Mouse (Mus musculus) lung, postnatal 36 days (tissue): ENCODE results near the gene Nup188.

ENCODE experiments used
- DNase-seq: peaks from one replicate; pipeline ENCODE4 v3.0.0; 2022; ENCODE audit warnings: mixed read lengths

Gene Nup188

DNA sequence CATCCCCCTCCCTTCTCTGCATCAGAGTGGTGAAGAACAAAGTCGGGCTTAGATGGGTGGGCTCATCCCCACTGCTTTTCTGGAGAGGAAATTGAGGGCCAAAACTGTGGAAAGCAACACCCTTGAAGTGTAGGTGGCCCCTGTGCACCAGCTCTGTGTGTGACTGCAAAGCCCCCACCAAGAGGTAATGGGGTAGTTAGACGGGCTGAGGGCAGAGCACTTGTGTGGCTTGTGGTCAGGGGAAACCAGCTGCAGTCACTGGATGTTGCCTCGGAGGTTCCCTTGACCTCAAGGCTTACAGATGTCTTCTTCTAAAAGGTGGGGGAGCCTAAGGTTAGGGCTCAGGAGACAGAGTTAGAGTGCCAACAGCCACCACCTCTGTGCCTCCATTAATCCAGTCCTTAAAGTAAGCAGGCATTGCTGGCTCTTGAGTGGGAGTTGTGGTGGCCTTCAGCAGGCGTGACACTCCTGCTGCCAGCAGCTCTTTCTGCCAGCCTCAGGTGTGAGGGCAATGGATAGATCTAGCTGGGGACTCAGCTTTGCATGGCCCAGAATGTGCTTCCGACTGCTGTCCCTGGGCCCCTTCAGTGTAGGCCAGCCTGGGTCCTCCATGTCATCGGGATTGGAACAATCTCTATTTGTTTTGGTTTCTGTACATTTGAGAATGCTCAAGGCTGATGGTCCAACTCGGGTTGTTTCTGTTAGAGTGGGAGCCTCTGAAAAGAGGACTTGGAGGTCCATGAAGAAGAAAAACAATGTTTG is 28.3 kb upstream of the Nup188 start:
- no peak for DNase-seq

DNA sequence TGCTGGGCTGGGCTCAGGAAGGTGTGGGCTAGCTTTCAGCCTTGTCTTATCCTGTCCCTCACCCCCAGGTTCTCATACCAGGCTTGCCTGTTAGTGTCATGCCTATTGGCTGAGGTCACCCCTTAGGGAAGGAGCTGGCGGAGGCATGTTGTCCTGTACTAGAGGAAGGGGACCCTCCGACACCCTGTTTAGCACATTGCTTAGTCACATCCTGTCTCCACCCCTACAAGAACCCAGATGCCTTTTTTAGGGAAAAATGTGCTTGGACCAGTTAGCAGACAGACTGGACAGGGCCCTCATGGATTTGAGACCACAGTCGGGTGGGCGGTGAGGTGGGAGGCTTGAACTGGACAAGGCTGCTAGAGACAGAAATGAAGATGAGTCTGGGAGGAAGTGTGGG is 27.6 kb upstream of the Nup188 start:
- DNase-seq = peak; percentile 82

DNA sequence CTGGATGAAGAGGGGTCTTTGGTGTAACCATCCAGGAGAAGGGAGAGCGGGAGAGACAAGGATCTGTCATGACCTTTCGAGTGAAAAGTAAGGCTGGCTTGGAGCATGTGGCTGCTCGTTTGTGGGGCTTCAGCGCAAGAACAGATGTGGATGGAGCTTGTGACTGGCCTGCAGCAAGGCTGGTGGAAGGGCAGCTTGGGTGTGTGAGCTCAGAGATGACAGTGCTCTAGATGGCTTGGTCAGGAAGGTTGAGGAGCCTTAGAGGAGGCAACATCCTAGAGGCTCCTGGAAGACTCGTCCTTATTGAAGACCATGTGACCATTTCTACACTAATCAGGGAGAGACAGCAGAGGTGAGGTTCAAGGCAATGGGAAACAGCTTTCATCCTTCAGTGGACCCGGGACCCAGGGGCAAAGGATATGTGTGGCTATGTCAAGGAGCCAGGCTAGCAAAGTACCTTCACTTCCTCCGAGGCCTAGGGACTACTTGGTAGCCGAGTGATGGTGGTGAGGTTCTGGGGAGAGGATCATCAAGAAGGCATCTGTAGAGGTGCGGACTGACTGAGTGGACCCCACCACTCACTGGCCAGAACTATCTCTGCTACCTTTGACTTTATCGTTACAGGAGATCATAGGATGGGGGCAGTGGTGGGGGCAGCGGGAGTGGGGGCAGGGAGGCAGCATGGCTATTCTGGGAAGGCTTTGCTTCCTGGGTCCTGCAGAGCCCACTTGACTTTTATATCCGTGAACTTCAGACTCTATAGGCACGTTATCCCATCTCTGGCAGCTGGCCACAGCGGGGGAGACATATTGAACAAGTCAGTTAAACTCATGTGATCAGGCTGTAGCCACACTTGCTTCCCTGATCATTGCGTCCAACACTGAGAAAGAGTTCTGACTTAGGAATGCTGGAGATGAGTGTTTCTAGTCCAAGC is 26.8 kb upstream of the Nup188 start:
- no peak for DNase-seq

DNA sequence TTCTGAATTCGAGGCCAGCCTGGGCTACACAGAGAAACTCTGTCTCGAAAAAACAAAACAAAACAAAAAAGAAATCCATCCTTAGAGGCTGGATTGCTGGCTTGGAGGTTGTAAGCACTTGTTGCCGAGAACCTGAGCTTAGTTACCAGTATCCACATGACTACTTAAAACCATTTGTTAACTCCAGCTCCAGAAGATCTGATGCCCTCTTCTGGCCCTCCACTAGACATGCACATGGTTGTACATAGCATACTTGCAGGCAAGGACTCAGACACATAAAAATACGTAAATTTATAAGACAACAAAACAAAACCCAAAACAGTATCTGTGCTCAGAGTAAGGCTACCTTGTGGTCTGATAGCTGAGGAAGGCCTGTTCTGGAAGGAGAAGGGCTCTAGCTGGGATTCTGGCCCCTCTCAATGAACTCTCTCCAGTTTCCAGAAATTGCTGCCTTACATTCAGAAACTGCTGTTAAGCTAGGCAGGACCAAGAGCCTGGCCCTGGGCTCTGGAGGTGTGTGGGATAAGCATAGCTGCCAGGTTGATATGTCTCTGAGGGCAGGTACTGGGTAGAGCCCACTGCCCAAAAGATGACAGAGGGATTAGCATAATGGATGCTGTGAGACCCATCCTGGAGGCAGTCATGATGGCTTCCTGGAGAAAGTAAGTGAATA is 25.0 kb upstream of the Nup188 start:
- no peak for DNase-seq

DNA sequence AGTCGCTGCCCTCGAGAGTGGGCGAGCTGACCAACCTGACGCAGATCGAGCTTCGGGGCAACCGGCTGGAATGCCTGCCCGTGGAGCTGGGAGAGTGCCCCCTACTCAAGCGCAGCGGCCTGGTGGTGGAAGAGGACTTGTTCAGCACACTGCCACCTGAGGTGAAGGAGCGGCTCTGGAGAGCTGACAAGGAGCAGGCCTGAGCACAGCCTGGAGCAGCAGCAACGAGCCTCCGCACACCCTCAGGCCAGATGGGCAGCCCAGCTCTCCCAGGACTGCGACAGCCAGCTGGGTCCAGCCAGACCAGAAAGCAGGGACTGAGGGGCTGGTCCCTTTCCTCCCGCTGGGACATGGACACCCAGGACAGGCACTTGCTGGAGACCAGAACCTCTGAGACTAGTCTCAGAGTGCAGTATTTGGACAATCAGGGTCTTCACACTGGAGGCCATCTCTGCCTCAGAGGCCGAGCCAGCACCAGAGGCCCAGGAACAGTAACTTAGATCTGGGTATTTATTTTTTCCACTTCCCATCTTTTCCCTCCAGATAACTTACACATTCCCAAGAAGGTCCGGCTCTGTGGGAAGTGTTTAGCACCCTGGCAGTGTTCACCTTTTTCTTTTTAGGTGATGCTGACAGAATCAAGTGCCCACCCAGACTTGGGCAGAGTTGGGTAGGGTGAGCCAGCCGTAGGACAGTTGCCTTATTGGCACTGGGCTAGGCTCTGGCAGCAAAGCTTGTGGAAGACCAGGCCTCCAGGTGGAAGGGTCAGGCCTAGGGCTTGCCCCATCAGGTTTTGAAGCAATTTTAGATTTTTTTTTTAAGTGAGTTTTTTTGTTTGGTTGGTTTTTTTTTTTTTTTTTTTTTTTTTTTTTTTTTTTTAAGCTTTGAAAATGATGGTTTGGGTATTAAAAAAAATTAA is 24.0 kb upstream of the Nup188 start:
- DNase-seq = no peak

DNA sequence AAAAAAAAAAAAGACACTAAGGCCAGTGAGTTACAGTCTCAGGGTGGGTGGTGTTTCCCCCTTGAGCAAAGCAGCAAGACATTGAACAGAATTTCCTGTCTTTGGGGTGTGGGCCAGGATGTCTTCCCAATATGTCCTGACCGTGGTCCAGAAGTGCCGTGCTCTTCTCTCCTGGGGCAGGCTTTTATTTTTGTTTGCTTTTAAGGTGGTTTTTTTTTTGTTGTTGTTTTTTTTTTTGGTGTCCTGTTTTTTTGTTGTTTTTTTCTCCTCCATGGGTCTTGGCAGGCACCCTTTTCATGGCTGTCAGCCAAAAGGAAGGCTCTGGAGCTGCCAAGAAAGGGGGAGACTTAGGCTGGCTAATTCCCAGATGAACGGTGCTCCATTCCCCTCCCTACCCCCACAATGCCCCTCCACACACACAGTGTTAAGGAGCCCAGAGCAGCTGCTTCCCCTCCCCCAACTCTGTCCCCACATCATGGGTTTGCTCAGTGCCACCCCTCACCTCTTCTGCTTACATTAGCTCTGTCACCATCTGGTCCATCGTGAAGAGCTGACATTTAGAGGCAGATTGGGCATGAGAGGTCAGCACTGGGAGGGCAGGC is 23.3 kb upstream of the Nup188 start:
- peak; percentile 55 for DNase-seq

DNA sequence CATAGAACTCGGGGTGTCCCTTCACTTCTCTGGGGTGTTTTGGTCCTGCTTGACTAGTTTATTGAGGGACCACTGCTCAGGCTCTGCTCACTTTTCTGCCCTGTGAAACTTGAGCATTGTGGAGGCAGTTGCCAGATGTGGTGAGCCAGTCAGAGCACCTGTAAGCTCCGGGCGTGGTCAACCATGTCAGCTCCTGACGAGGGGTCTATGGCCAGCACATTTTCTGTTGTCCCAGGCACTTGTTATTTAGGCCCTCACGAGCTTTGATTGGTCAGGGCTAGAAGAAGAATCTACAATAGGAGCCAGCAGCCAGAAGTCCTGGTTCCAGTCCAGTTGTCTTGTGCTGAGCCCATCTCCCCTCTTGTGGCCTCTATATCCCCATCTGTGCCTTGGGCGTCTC is 22.4 kb upstream of the Nup188 start:
- no peak for DNase-seq

DNA sequence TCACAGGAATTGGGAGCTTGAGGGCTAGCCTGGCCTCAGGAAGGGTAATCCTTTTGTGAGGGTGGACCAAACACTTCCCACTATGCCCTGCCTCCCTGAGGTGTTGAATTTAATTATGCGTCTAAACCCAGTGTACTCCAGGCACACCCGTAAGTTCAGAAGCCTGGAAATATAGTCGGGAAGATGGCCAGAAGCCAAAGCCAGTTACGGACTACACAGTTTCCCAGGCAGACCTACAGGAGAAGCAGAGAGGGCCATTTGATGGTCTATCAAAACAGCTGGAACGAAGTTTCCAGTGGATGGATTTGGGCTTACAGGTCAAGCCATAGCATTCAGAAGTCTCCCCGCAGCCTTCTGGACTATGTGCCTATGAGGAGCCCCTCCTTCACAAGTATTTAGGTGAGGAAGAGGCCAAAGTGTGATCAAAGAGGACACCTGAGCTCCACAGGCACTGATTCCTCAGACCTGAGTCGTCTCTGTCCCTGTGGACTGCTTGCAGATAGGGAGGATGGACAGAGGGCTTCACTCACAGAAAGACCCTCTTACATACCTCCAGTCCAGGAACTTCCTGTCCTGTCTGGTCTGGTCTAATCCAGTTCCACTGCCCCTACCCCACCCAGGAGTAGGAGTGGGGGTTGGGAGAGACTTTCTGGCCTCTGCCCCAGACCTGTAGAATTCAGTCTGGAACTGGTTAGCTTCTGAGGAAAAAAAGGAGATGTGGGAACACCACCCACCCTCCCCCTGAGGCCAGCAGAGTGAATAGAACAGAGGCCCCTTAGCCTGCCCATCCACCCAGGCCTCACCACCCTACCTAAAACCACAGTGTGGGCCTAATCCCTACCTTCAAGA is 21.3 kb upstream of the Nup188 start:
- no peak for DNase-seq

DNA sequence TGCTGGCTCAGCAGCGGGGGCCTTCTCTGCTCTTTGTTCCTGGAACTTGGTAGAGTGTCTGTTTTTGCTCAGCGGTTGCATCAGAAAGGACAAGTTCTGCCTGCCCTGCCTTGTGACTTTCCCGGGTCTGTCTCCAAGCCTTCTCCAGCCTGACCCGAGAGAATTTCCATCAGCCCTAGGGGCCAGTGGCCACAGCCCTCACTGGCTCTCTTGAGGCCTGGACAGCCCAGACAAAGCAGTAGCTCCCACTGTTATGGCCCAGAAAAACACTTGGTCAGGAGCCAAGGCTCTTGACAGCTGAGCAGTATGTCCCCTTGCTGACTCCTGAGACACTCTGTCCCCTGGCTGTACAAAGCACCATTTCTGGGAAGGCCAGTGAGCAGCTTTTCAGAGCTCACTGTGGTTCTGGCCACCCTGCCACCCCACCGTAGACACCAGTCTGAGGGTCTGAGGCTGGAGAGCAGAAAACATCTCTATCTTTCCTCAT is 20.4 kb upstream of the Nup188 start, which contains the start of gene Phyhd1:
Gene Phyhd1 (plus strand): TSS at position 437 of the 487 bp plus-strand sequence.
- peak; percentile 87 for DNase-seq

DNA sequence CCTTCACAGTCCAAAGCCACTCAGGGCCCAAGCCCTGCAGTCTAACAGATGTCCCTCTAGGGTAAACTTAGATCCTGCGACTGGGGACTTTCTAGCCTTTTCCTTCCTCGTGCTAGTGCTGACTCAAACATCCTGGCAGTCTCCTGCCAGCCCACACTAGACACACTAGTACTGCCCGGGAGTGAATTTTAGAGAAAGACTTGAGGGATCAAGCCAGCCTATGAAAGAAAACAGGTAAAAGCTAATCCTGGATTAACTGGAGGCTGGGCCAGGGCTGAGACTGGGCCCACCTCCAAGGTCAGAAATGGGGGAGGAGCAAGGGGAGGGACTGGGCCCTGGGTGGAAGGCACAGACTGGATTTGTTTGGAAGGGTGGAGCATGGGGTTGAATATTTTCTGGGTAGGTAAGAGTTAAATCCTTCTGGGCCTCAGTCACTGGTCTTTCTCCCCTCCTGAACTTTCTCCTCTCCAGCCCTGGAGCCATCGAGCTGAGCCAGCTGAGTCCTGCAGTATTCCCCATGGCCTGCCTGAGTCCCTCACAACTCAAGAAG is 19.7 kb upstream of the Nup188 start:
- peak; percentile 74 for DNase-seq

DNA sequence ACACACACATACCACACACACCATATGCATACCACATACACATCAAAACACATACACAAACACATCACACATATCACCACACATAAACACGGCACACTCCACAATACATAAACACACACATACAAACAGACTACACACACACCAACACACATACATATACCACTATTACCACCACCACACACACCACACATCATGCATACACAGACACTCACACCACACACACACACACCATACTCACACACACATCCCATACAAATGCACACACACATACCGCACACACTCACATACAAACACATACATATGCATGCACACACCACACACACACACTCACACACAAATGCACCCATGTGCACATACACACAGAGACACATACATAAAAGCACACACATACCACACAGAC is 18.7 kb upstream of the Nup188 start:
- no peak for DNase-seq

DNA sequence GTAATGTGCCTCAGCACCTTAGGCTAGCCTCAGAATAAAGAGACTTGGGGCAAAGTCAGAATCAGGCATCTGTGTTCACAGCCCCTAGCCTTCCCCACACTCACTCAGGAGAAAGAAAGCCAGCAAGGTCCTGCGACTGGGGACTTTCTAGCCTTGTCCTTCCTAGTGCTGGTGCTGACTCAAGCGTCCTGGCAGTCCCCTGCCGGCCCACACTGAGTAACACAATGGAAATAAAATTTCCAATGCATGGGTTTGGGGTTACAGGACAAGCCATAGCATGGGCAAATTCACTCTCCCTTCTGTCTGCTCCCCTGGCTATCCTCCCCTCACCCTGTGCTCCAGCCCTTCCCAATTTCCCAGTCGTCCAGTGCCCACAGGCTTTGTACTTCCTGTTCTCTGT is 17.8 kb upstream of the Nup188 start:
- no peak for DNase-seq

DNA sequence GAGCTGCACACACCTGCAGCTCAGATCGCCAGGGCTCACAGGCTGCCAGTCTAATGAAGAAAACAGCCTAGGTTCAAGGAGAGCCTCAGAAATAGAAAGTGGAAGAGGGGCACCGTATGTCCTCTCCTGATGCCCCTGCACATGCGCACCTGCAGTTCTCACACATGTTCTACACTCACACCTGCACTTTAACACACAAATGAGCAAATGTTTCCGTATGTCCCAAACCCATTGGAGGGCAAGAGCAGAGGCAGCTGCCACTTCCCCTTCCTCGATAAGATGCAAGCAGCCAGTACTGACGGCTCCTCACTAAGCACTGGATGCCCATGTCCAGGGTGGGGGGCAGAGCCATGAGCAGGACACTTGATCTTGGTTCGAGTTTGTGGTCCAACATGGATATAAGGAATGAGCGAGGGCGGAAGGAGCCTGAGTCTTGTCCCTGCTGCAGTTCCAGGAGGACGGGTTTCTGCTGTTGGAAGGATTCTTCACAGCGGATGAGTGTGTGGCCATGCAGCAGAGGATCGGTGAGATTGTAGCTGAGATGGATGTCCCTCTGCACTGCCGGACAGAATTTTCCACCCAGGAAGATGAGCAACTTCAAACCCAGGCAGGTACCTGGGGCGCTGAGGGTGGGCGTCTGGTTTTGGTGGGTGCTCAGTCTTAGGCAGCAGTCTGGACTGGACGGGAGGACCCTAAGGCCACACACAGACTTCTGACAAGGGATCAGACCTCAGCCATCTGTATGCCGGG is 16.8 kb upstream of the Nup188 start:
- DNase-seq = no peak

DNA sequence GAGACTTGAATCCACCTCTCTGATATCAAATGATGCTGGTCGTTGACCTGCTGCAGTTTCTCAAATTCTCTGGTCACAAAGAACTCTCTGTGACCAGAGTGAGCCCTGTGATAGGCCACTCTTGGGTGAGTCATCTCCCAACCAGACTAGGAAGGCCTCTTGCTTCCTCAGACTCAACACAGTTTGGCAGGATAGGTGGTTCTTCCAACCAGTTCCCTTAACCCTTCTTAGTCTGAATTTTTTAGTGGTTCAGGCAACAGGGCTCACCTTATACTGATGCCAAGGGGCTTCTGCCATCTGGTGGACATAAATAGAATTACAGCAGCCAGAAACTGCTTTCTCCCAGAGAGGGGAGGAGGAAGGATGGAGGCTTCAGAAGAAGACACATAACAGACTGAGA is 16.1 kb upstream of the Nup188 start:
- DNase-seq = peak; percentile 87

DNA sequence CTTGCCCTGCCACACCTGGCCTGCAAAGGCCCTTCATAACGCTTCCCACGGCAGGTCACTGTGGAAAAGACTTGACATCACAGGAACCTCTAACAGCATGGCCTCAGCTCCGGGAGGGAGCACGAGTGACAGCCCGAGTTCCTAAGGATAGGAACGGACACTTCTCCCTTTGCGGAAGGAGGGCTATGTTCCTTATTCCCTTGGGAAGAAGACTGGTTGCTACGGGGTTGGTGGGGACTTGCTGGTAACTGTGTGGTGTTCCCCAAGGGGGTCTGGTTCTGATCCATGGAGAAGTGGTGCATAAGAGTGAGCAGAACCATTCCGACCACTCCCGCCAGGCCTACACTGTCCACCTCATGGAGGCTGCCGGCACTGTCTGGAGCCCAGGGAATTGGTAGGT is 5.5 kb upstream of the Nup188 start, which contains the start of gene Gm28038:
Gene Gm28038 (plus strand): TSS at position 301 of the 400 bp plus-strand sequence.
- no peak for DNase-seq

DNA sequence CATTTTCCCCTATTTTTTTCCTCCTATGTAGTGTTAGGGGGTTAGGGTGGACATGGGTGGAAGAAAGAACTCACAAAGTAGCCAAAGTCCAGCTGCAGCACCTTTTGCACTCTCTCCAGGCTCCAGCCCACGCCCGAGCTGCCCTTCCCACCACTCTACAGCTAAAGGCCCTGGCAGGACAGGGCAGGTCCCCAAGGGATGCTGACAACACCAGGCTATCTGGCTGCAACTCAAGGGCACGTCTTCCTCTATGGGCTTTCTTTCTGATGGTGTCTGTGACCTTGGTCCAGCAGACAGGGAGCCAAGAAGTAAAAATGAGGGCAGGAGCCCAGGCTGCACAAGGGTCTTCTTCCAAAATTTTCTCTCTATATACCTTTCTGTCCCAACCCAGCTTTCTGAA is 4.5 kb upstream of the Nup188 start:
- no peak for DNase-seq

DNA sequence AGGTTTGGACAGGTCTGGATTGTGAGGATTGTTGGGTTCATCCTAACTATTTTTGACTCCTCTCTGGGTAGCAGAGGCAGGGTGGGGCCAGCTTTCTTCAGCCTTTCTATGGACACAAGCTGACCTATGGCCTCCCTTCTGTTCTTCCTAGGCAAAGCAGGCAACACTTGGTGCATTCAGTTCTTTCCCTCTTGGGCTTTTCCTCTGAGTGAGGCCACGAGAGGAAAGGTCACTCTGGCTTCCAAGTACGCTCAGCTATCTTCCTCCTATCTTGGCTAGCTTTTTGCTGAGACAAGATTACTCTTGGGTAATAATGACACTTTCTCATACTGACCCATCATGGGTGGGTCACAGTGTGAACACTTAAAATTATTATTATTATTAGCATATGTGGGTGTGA is 3.0 kb upstream of the Nup188 start:
- no peak for DNase-seq

DNA sequence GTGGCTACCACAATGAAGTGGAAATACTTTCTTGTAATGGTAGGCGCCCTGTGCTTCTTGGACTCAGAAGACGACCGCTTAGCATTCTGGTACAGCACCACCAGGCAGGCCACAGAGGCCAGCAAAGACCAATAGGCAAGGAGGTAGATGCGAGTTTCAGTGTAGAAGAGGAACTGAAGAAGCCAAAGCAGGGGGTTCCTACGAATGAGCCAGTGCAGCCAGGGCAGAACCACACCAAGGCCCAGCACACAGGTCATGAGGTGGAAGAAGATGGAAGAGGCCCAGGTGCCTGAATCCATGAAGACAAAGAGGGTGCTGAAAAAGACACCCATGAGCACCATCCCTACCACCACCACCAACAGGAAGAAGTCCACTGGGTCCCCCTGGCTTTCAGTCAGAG is 1.2 kb upstream of the Nup188 start:
- DNase-seq = no peak

DNA sequence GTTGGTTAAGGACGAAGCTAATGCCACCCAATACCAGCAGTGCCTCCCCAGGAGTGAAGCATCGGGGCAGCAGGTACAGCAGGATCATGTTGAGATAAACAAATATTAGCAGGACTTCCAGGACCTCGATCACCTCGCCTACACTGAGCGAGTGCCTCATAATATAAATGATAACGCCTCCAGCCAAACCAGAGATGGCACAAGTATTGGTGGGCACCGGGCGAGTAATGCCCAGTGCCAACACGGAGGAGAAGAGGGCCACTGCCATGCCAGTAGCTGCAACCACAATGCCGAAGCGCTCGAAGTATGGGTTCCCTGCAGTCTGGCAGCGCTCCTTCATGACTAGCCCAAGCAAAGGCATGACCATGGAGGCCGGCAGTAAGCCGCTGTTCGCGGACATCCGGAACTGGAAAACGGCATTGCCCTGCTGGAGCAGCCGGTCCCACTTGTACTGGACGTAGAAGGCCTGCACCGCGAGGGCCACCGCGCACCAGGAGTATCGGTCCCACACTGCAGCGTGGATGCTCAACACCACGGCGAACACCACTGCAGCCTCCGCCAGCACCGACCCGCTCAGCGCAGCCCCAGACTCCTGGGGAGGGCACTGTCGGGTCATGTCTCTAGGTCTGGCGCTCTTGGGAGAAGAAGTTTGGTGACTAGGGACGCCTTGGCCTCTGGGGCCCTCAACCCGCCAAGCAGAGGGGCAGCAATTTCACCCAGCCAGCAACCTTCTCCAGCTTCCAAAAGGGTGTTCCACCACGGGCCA is 598 bp upstream of the Nup188 start:
- DNase-seq = no peak
